Mouse (Mus musculus) spleen, adult 2 months (tissue): ENCODE measurements around the gene Npm1.

Experiments used
- CTCF ChIP-seq: fragments of 200-500 bp; IDR thresholded peaks from 2 replicates; pipeline ENCODE4 v1.5.1; 2011; ENCODE audit warnings: mild to moderate bottlenecking, inconsistent platforms; ENCODE audit not compliant: insufficient read depth, insufficient read length, insufficient replicate concordance; ENCODE audit errors: extremely low read depth
- POLR2A ChIP-seq: fragments of 200-500 bp; IDR thresholded peaks from 2 replicates; pipeline ENCODE4 v1.6.1; 2011; ENCODE audit warnings: low read depth, low read length, inconsistent platforms

- no peak for TF ChIP-seq POLR2A
- no peak for TF ChIP-seq CTCF
Observed at GRCm38 (mm10) chr11:33146651-33147131, 16.3 kb downstream of the Npm1 start.
